In genomic region chr6:34994692-34995091, GRCm38 (mm10) we compare ENCODE assay signal across 9 mouse cellular contexts. TPM values are rescaled to one million over a fixed set of nuclear protein-coding genes. Genes with fewer than 3 reads are reported as not detected.
A peak's percentile ranks its signal among the peaks of the same experiment; 100 is the strongest.
DNase-seq lines count a peak whose midpoint lies in the region; ATAC-seq and TF ChIP-seq lines count a peak whose summit lies in the region.
"Had no signal": no experiment of that assay in that cellular context is flagged by ENCODE, and none has a peak within 500 bp of the region (broad histone marks: within the 10 kb centered on the region; RNA-seq: fewer than 3 reads in every experiment).

No protein-coding gene starts in this region.

- no peak for TF ChIP-seq POLR2A in MEL (IDR thresholded peaks at IDR 0.05; ENCODE audit: control insufficient read depth in 1 of 2, insufficient read depth in 1 of 2, low read depth in 1 of 2, low read length in 2 of 2, poor library complexity in 1 of 2)
- no peak for TF ChIP-seq POLR2A in myocyte (IDR thresholded peaks at IDR 0.05; ENCODE audit: insufficient read length, low read depth)
- TF ChIP-seq POLR2A in cerebellum, adult 2 months (IDR thresholded peaks at IDR 0.05; ENCODE audit: borderline replicate concordance, insufficient read depth, low read length), result no peak

- no peaks in the 10 kb centered on the region; the same call in 1 of the 2 replicates for H3K79me2 ChIP-seq in MEL (ENCODE audit: control insufficient read depth, insufficient read depth, low read length, poor library complexity)
- H3K79me2 ChIP-seq in myocyte (ENCODE audit: control insufficient read depth, insufficient read depth), result no peaks in the 10 kb centered on the region

- H3K9me3 ChIP-seq in hindbrain, embryonic 10.5 days, result no peaks in the 10 kb centered on the region
- no peaks in the 10 kb centered on the region for H3K9me3 ChIP-seq in hindbrain, embryonic 13.5 days
- H3K9me3 ChIP-seq in MEL (replicated peaks; ENCODE audit: insufficient read depth, low read length), result no peaks in the 10 kb centered on the region
- no peaks in the 10 kb centered on the region for H3K9me3 ChIP-seq in hindbrain, embryonic 14.5 days (ENCODE audit: control insufficient read depth, low read length)

- TF ChIP-seq EP300 in MEL (IDR thresholded peaks at IDR 0.05; ENCODE audit: low read depth in 1 of 2, low read length in 2 of 2), result no peak

- no peak for TF ChIP-seq CTCF in MEL (IDR thresholded peaks at IDR 0.05 in 2 of 3, conservative IDR thresholded peaks at IDR 0.05 in 1 of 3; ENCODE audit: control insufficient read depth in 1 of 3, insufficient read depth in 1 of 3, low read depth in 2 of 3, low read length in 3 of 3, poor library complexity in 1 of 3, severe bottlenecking in 1 of 3)
- TF ChIP-seq CTCF in cerebellum, adult 2 months (IDR thresholded peaks at IDR 0.05; ENCODE audit: borderline replicate concordance, insufficient read depth, low read depth, low read length), result no peak

- ATAC-seq in hindbrain, embryonic 13.5 days (ENCODE audit: low FRiP score), result no peak
- no peak for ATAC-seq in hindbrain, embryonic 14.5 days (ENCODE audit: low FRiP score)

- WGBS in hindbrain, embryonic 10.5 days, result 82% methylated on average over 5 of the region's 5 CpGs
- WGBS in hindbrain, embryonic 13.5 days, result 70% methylated on average over 5 of the region's 5 CpGs
- 73% methylated on average over 5 of the region's 5 CpGs for whole genome bisulfite sequencing in hindbrain, embryonic 14.5 days
- WGBS in cerebellum, adult 2 months, result 31% methylated on average over 5 of the region's 5 CpGs

- no peak overlapping the region for H3K4me2 ChIP-seq in hindbrain, embryonic 13.5 days
- peak overlapping the region; percentile 39 for H3K4me2 ChIP-seq in hindbrain, embryonic 14.5 days (replicated peaks)
- peak overlapping the region; percentile 96 for H3K4me2 ChIP-seq in myocyte (ENCODE audit: low read depth)

- peak overlapping the region; percentile 47 for H3K4me3 ChIP-seq in hindbrain, embryonic 10.5 days
- no peak overlapping the region for H3K4me3 ChIP-seq in hindbrain, embryonic 13.5 days
- peak overlapping the region; percentile 50 to 62 for H3K4me3 ChIP-seq in MEL (ENCODE audit: control insufficient read depth in 1 of 2, insufficient read depth in 1 of 2, low read depth in 2 of 2, low read length in 2 of 2)
- no peak overlapping the region for H3K4me3 ChIP-seq in hindbrain, embryonic 14.5 days (replicated peaks; ENCODE audit: low read length)
- H3K4me3 ChIP-seq in myocyte, result peak overlapping the region; percentile 10
- H3K4me3 ChIP-seq in cerebellum, adult 2 months (replicated peaks; ENCODE audit: insufficient read depth, low read depth, low read length), result no peak overlapping the region

- TF ChIP-seq RAD21 in MEL (IDR thresholded peaks at IDR 0.05; ENCODE audit: low read depth, low read length), result no peak

- peaks cover 6% of the 10 kb centered on the region; the same call in 1 of the 2 replicates for H3K27me3 ChIP-seq in hindbrain, embryonic 10.5 days (ENCODE audit: insufficient read depth, poor library complexity, severe bottlenecking)
- H3K27me3 ChIP-seq in hindbrain, embryonic 13.5 days, result no peaks in the 10 kb centered on the region
- H3K27me3 ChIP-seq in MEL (ENCODE audit: control insufficient read depth in 1 of 2, insufficient read depth in 2 of 2, low read length in 2 of 2) (no peaks in the 10 kb centered on the region), myocyte (ENCODE audit: control insufficient read depth, insufficient read depth, insufficient read length) (no peaks in the 10 kb centered on the region)
- H3K27me3 ChIP-seq in hindbrain, embryonic 14.5 days (ENCODE audit: control insufficient read depth, insufficient read depth, low read length), result no peaks in the 10 kb centered on the region
- no peaks in the 10 kb centered on the region for H3K27me3 ChIP-seq in cerebellum, adult 2 months (ENCODE audit: control insufficient read depth, insufficient read depth, low read length)

- no peak for DNase-seq in hindbrain, embryonic 10.5 days (ENCODE audit: low spot score)
- DNase-seq in MEL (ENCODE audit: low read depth, low spot score), result peak; percentile 82
- no peak for DNase-seq in hindbrain, embryonic 14.5 days (ENCODE audit: low spot score)
- no peak for DNase-seq in cerebellum, adult 2 months
- no peak for DNase-seq in right cerebral cortex, postnatal 4 days
- DNase-seq in frontal cortex, postnatal 14 days (ENCODE audit: low spot score in 2 of 2), result no peak

- peaks cover 18% of the 10 kb centered on the region for H3K4me1 ChIP-seq in hindbrain, embryonic 10.5 days (replicated peaks)
- peaks cover 8% of the 10 kb centered on the region; the same call in 1 of the 2 replicates for H3K4me1 ChIP-seq in hindbrain, embryonic 13.5 days (replicated peaks)
- H3K4me1 ChIP-seq in MEL (ENCODE audit: control insufficient read depth in 1 of 2, insufficient read depth in 2 of 2, low read length in 2 of 2), result no peaks in the 10 kb centered on the region
- no peaks in the 10 kb centered on the region for H3K4me1 ChIP-seq in hindbrain, embryonic 14.5 days (replicated peaks; ENCODE audit: control insufficient read depth, insufficient read depth, low read length)
- H3K4me1 ChIP-seq in cerebellum, adult 2 months (ENCODE audit: control insufficient read depth, insufficient read depth, low read length), result no peaks in the 10 kb centered on the region

- no peak overlapping the region for H3ac ChIP-seq in myocyte (ENCODE audit: control insufficient read depth, insufficient read length)

- peak overlapping the region; percentile 82 for H3K27ac ChIP-seq in hindbrain, embryonic 10.5 days
- H3K27ac ChIP-seq in hindbrain, embryonic 13.5 days, result no peak overlapping the region
- H3K27ac ChIP-seq in MEL (ENCODE audit: control insufficient read depth, low read depth, low read length), result peak overlapping the region; percentile 63
- no peak overlapping the region for H3K27ac ChIP-seq in hindbrain, embryonic 14.5 days
- no peak overlapping the region for H3K27ac ChIP-seq in cerebellum, adult 2 months (ENCODE audit: insufficient read depth, low read length)
- H3K27ac ChIP-seq: macrophage had no signal

- no peak overlapping the region for H3K9ac ChIP-seq in hindbrain, embryonic 13.5 days
- peak overlapping the region; percentile 68 for H3K9ac ChIP-seq in MEL (ENCODE audit: control insufficient read depth, low read depth, low read length, poor library complexity, severe bottlenecking)
- no peak overlapping the region for H3K9ac ChIP-seq in hindbrain, embryonic 14.5 days

- no peaks in the 10 kb centered on the region for H3K36me3 ChIP-seq in hindbrain, embryonic 10.5 days
- H3K36me3 ChIP-seq in hindbrain, embryonic 13.5 days, result no peaks in the 10 kb centered on the region
- H3K36me3 ChIP-seq in MEL (ENCODE audit: control insufficient read depth in 1 of 2, insufficient read depth in 2 of 2, low read length in 2 of 2), result peaks cover 0 to 3% of the 10 kb centered on the region in 2 experiments; a peak in 2 of 4 replicates
- H3K36me3 ChIP-seq in hindbrain, embryonic 14.5 days (replicated peaks; ENCODE audit: control insufficient read depth, insufficient read depth), result no peaks in the 10 kb centered on the region
- no peaks in the 10 kb centered on the region for H3K36me3 ChIP-seq in myocyte (ENCODE audit: control insufficient read depth, insufficient read depth)

TF ChIP-seq in MEL, 35 proteins besides CTCF, POLR2A, EP300 and RAD21 (continues in another document):
- TF ChIP-seq MAX (IDR thresholded peaks at IDR 0.05; ENCODE audit: low read length) (peak; percentile 94), MXI1 (IDR thresholded peaks at IDR 0.05; ENCODE audit: low read depth, low read length) (peak; percentile 97), USF1 (IDR thresholded peaks at IDR 0.05; ENCODE audit: low read depth, low read length) (no peak), MYC (IDR thresholded peaks at IDR 0.05; ENCODE audit: low read depth, low read length) (peak; percentile 71), TBP (IDR thresholded peaks at IDR 0.05; ENCODE audit: low read depth, low read length) (no peak), MAFK (IDR thresholded peaks at IDR 0.05; ENCODE audit: borderline replicate concordance, low read depth, low read length) (no peak), CHD2 (IDR thresholded peaks at IDR 0.05; ENCODE audit: low read length) (no peak), USF2 (IDR thresholded peaks at IDR 0.05; ENCODE audit: borderline replicate concordance in 1 of 2, insufficient read depth in 1 of 2, low read depth in 1 of 2, low read length in 2 of 2) (no peak), SIN3A (IDR thresholded peaks at IDR 0.05; ENCODE audit: low read length) (peak; percentile 60), E2F4 (IDR thresholded peaks at IDR 0.05; ENCODE audit: borderline replicate concordance, low read depth, low read length) (no peak), UBTF (IDR thresholded peaks at IDR 0.05; ENCODE audit: borderline replicate concordance, insufficient read depth, low read depth, low read length) (no peak)

TF ChIP-seq in myocyte, 11 proteins besides CTCF, POLR2A, EP300 and RAD21:
- TF ChIP-seq POLR2AphosphoS2 (IDR thresholded peaks at IDR 0.05; ENCODE audit: insufficient read length, low read depth) (no peak), MAX (IDR thresholded peaks at IDR 0.05; ENCODE audit: low read depth) (no peak), CEBPB (IDR thresholded peaks at IDR 0.05; ENCODE audit: insufficient read depth, poor library complexity, severe bottlenecking) (no peak), TCF3 (IDR thresholded peaks at IDR 0.05; ENCODE audit: insufficient read length, low read depth) (no peak), SRF (IDR thresholded peaks at IDR 0.05; ENCODE audit: control insufficient read depth, insufficient read length, low read depth) (no peak), MYOD1 (IDR thresholded peaks at IDR 0.05; ENCODE audit: control insufficient read depth in 1 of 3, insufficient read length in 2 of 3, low read depth in 2 of 3) (no peak), MYOG (IDR thresholded peaks at IDR 0.05; ENCODE audit: control insufficient read depth in 1 of 3, insufficient read depth in 1 of 3, insufficient read length in 2 of 3, low read depth in 2 of 3) (no peak), USF1 (IDR thresholded peaks at IDR 0.05; ENCODE audit: low read depth) (no peak), E2F4 (IDR thresholded peaks at IDR 0.05; ENCODE audit: insufficient read depth) (no peak), REST (IDR thresholded peaks at IDR 0.05; ENCODE audit: insufficient read depth, insufficient read length) (no peak), TCF12 (IDR thresholded peaks at IDR 0.05; ENCODE audit: insufficient read depth, poor library complexity, severe bottlenecking) (no peak)
TF ChIP-seq in myocyte: peak in this region for 0.

RNA-seq across cellular contexts. Expression of gene Slc23a4, which starts 6.5 kb away (rescaled TPM):
- 0.29 and 0.37 TPM in 2 replicates for polyA plus RNA-seq in hindbrain, embryonic 10.5 days (2016; fragmentation: Nextera tagmentation; extraction: Ambion mirVana)
- 0.56 and 0.57 TPM in 2 replicates for polyA plus RNA-seq in hindbrain, embryonic 13.5 days (2015; fragmentation: Nextera tagmentation; extraction: Ambion mirVana)
- 5.5 and 6.2 TPM in 2 replicates for total RNA-seq in MEL (2012; rRNA removed)
- polyA plus RNA-seq in MEL (2012; ENCODE audit: insufficient read depth in 1 of 2, insufficient read length in 2 of 2, low read depth in 1 of 2, low replicate concordance in 2 of 2, missing spikeins in 1 of 2), result 10 to 100 TPM in 1 of 2 experiments, not detected in 1; 10.2 TPM
- polyA plus RNA-seq in hindbrain, embryonic 14.5 days (2014; fragmentation: Nextera tagmentation; extraction: Ambion mirVana), result 0.48 and 0.78 TPM in 2 replicates
- polyA plus RNA-seq in myocyte (2012; fragmentation: generic; extraction: Trizol), result 0.07 TPM
- 0.46 and 0.70 TPM in 2 replicates for polyA plus RNA-seq in cerebellum, adult 2 months (2012; rRNA removed)

Comparison
In these comparisons a context has a peak if more than half of its experiments do, and no peak if none do; other contexts are left out.
1. H3K27ac ChIP-seq: peak in hindbrain, embryonic 10.5 days (single experiment) and MEL (single experiment); none in hindbrain, embryonic 13.5 days (single experiment), hindbrain, embryonic 14.5 days (single experiment) and cerebellum, adult 2 months (single experiment).
2. H3K4me3 ChIP-seq: peak in hindbrain, embryonic 10.5 days (single experiment), MEL (2 of 2) and myocyte (single experiment); none in hindbrain, embryonic 13.5 days (single experiment), hindbrain, embryonic 14.5 days (single experiment) and cerebellum, adult 2 months (single experiment).